Mouse (Mus musculus): ENCODE data around the gene Snx5.

DNA sequence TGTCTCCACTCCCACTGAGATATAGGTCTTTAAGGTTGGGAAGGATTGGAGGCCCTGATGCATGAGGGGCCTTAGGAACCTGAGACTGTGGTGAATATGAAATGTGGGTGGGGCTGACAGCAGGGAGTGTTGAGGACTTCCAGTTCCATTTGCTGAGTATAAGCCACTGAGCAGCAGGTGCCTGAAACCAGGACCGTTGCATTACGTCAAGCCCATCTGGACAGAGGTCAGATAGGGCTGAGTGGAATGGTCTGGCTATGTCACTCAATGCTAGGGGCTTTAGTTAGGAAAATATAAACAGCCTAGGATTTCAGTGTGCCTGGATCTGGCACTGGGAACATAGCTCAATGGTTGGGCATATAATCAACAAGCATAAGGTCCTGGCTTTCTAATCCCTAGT, 24.4 kb downstream of the Snx5 start:
- TF ChIP-seq CTCF (IDR thresholded peaks at IDR 0.05; ENCODE audit: low read depth) (no peak), EP300 (IDR thresholded peaks at IDR 0.05; ENCODE audit: low read depth) (no peak)
